Mouse (Mus musculus) heart, postnatal 0 days (tissue): ENCODE results near the gene Sec31a. TPM values are rescaled to one million over a fixed set of nuclear protein-coding genes. Genes with fewer than 3 reads are reported as not detected.

Source experiments
- ATAC-seq: fragments of 200-750 bp; cut with Nextera tagmentation; 2 replicates; pipeline ENCODE4 v1.8.0; 2017; ENCODE audit warnings: low read depth, moderate number of reproducible peaks, moderate library complexity; ENCODE audit not compliant: insufficient read depth
- DNase-seq: peaks from one replicate; pipeline ENCODE4 v3.0.0-alpha.2; 2016; ENCODE audit warnings: low spot score
- H3K27ac ChIP-seq: fragments of 300-500 bp; sonication (generic); 2 replicates; pipeline ENCODE4 v1.5.1; 2014; ENCODE audit warnings: low read depth, mild to moderate bottlenecking
- H3K27me3 ChIP-seq: fragments of 300-500 bp; sonication (generic); 2 replicates; pipeline ENCODE4 v1.6.1; 2014; ENCODE audit warnings: low read length, mixed read lengths; ENCODE audit not compliant: control insufficient read depth, insufficient read depth
- H3K36me3 ChIP-seq: fragments of 300-500 bp; sonication (generic); replicated peaks from 2 replicates; pipeline ENCODE4 v1.6.1; 2014; ENCODE audit warnings: low read length, mixed read lengths; ENCODE audit not compliant: control insufficient read depth, insufficient read depth
- H3K4me1 ChIP-seq: fragments of 300-500 bp; sonication (generic); 2 replicates; pipeline ENCODE4 v1.6.1; 2014; ENCODE audit warnings: antibody characterized with exemption; ENCODE audit not compliant: control insufficient read depth, insufficient read depth
- H3K4me2 ChIP-seq: fragments of 300-500 bp; sonication (generic); 2 replicates; pipeline ENCODE4 v1.6.1; 2014; ENCODE audit warnings: low read depth, mild to moderate bottlenecking, low read length, moderate library complexity
- H3K4me3 ChIP-seq: fragments of 300-500 bp; sonication (generic); 2 replicates; pipeline ENCODE4 v1.5.1; 2014; ENCODE audit warnings: low read depth, low read length
- H3K9ac ChIP-seq: fragments of 300-500 bp; sonication (generic); replicated peaks from 2 replicates; pipeline ENCODE4 v1.6.1; 2014; ENCODE audit warnings: low read depth, low read length, mixed read lengths
- H3K9me3 ChIP-seq: fragments of 300-500 bp; sonication (generic); replicated peaks from 2 replicates; pipeline ENCODE4 v1.6.1; 2016; ENCODE audit warnings: low read length; ENCODE audit not compliant: control insufficient read depth
- CTCF ChIP-seq: IDR thresholded peaks from 2 replicates; pipeline ENCODE4 v1.5.1; 2016; ENCODE audit warnings: antibody characterized with exemption, control low read depth, low read depth
- EP300 ChIP-seq: IDR thresholded peaks from 2 replicates; pipeline ENCODE4 v1.6.1; 2016; ENCODE audit warnings: antibody characterized with exemption, low read depth
- WGBS: fragments of 180-500 bp; shearing (Covaris S2); extraction: QIAGEN DNeasy Blood & Tissue Kit; methylation state at CpG from one replicate; pipeline ENCODE4 v1.1.7; 2014; 5-methylcytosine and 5-hydroxymethylcytosine counted together
- polyA plus RNA-seq: library from polyadenylated mRNA; unstranded; fragments of >200 nt; fragmentation: Nextera tagmentation; extraction: Ambion mirVana; gene quantifications from 2 replicates; pipeline ENCODE4 v1.2.1, GENCODE M21; 2015
- total RNA-seq: library from RNA; depleted of rRNA; stranded (reverse); fragments of >200 nt; gene quantifications from 2 replicates; pipeline ENCODE4 v1.2.3, GENCODE M21; 2014; ENCODE audit warnings: low replicate concordance

Sec31a gene
- total and polyA plus RNA-seq, 2 experiments from 2014 or later, result 101 to 258 TPM

GRCm38 (mm10) chr5:100358334-100358733, 57.7 kb downstream of the Sec31a start:
- Histone ChIP-seq H3K4me3 (no peak overlapping the region), H3K27me3 (no peaks in the 10 kb centered on the region), H3K9ac (no peak overlapping the region), H3K4me2 (no peak overlapping the region), H3K27ac (no peak overlapping the region), H3K4me1 (peaks cover 10% of the 10 kb centered on the region), H3K9me3 (no peaks in the 10 kb centered on the region), H3K36me3 (peaks cover 31% of the 10 kb centered on the region)
- no peak for DNase-seq
- TF ChIP-seq CTCF, result no peak
- no peak for TF ChIP-seq EP300
- ATAC-seq, result no peak
- WGBS, result 43% methylated on average over 8 of the region's 8 CpGs

GRCm38 (mm10) chr5:100354644-100355043, 61.4 kb downstream of the Sec31a start:
- DNase-seq (no peak), ATAC-seq (no peak)
- H3K4me3 ChIP-seq, result no peak overlapping the region
- H3K4me1 ChIP-seq, result peaks cover 10% of the 10 kb centered on the region
- H3K9me3 ChIP-seq, result no peaks in the 10 kb centered on the region
- no peak overlapping the region for H3K9ac ChIP-seq
- 94% methylated on average over 20 of the region's 20 CpGs for WGBS
- TF ChIP-seq EP300 (no peak), CTCF (no peak)
- no peaks in the 10 kb centered on the region for H3K27me3 ChIP-seq
- H3K36me3 ChIP-seq, result no peaks in the 10 kb centered on the region
- no peak overlapping the region for H3K4me2 ChIP-seq
- H3K27ac ChIP-seq, result no peak overlapping the region

DNA sequence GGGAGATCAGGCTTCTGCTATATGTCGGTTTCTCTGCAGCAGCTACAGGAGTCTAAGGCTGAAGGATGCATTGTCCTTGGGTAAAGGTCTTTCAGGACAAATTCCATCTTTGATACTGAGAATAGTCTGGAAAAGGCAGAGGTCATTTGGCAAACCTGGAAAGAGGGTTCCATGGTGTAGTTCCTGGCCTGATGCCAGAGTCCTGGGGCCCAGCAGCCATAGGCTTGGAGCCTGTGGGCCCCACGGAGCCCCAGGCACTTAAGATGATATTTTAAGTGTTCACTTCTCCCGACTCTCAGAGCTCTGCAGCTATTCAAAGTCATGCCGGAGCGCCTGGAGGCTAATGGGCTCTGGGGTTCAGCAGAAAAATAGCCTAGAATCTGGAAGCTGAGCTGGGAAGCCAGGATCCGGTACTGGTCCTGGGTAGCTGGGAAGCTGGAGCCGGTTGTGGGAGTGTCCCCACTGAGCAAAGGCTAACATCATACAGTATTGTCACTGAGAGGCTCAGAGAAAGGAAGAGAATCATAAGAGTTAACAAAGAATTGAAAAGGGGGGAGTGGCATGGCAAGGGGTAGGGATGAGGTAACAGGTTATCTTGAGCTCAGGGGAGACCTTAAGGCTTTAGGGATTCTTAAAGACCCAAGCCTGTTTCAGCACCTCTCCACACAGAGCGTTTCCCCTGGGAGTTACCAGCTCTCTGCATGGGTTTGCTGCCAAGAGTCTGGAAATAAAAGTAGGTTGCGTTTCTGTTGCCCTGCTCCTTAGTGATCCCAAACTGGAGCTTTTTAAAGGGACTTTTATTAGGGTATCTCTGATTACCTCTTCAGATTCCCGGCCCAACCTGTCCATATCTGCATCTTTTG, 62.8 kb downstream of the Sec31a start:
- H3K9ac ChIP-seq, result 0 out of 2 replicates have a peak overlapping the region, but pooled peaks have one; percentile 0
- H3K4me2 ChIP-seq, result peak overlapping the region; percentile 11; the same call in 1 of the 2 replicates
- WGBS, result 20% methylated on average over 10 of the region's 10 CpGs
- TF ChIP-seq CTCF, result no peak
- no peak for TF ChIP-seq EP300
- DNase-seq (peak; percentile 65), ATAC-seq (peak; percentile 52)
- H3K27me3 ChIP-seq, result no peaks in the 10 kb centered on the region
- H3K4me3 ChIP-seq, result no peak overlapping the region
- H3K36me3 ChIP-seq, result no peaks in the 10 kb centered on the region
- peak overlapping the region; percentile 85 for H3K27ac ChIP-seq
- H3K9me3 ChIP-seq, result no peaks in the 10 kb centered on the region
- peaks cover 5% of the 10 kb centered on the region for H3K4me1 ChIP-seq

DNA sequence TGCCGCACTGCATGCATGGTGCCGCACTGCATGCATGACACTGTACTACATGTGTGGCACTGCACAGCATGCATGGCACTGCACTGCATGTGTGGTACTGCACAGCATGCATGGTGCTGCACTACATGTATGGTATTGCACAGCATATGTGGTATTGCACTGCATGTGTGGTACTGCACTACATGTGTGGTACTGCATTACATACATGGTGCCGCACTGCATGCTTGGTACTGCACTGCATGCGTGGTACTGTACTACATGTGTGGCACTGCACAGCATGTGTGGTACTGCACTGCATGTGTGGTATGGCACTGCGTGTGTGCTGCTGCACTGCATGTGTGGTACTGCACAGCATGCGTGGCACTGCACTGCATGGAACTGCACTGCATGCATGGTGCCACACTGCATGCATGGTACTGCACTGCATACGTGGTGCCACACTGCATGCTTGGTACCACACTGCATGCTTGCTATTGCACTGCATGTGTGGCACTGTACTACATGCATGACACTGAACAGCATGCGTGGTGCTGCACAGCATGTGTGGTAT, 65.1 kb downstream of the Sec31a start:
- TF ChIP-seq CTCF (peak; percentile 0; the same call in 1 of the 2 replicates), EP300 (no peak)
- DNase-seq, result no peak
- Histone ChIP-seq H3K27me3 (no peaks in the 10 kb centered on the region), H3K36me3 (no peaks in the 10 kb centered on the region), H3K27ac (no peak overlapping the region), H3K4me2 (no peak overlapping the region), H3K9ac (no peak overlapping the region), H3K9me3 (no peaks in the 10 kb centered on the region), H3K4me3 (no peak overlapping the region), H3K4me1 (no peaks in the 10 kb centered on the region; the same call in 1 of the 2 replicates)
- 97% methylated on average over 8 of the region's 8 CpGs for WGBS
- no peak for ATAC-seq

- H3K4me3 ChIP-seq, result no peak overlapping the region
- 51% methylated on average over 10 of the region's 10 CpGs for WGBS
- H3K27me3 ChIP-seq, result no peaks in the 10 kb centered on the region
- H3K9ac ChIP-seq, result no peak overlapping the region
- no peaks in the 10 kb centered on the region for H3K9me3 ChIP-seq
- no peak for DNase-seq
- H3K36me3 ChIP-seq, result no peaks in the 10 kb centered on the region
- no peak for TF ChIP-seq EP300
- TF ChIP-seq CTCF, result no peak
- H3K4me1 ChIP-seq, result no peaks in the 10 kb centered on the region; the same call in 1 of the 2 replicates
- H3K4me2 ChIP-seq, result no peak overlapping the region; the same call in 1 of the 2 replicates
- ATAC-seq, result no peak
- H3K27ac ChIP-seq, result peak overlapping the region; percentile 33
Observed at GRCm38 (mm10) chr5:100349287-100350215, 66.5 kb downstream of the Sec31a start.
